Mouse (Mus musculus): ENCODE data around the gene Gm20604.

- TF ChIP-seq POLR2A (IDR thresholded peaks at IDR 0.05; ENCODE audit: control insufficient read depth, extremely low read depth, insufficient read depth, low read length, poor library complexity) = no peak
- no peak for TF ChIP-seq CTCF (IDR thresholded peaks at IDR 0.05; ENCODE audit: borderline replicate concordance, control insufficient read depth, extremely low read depth, insufficient read depth, low read length, poor library complexity)
Measured at GRCm38 (mm10) chr12:102723861-102724260, 34.6 kb downstream of the Gm20604 start.
